Mouse (Mus musculus) testis, adult 2 months (tissue): ENCODE measurements around the gene Vps33b. TPM values are rescaled to one million over a fixed set of nuclear protein-coding genes. Genes with fewer than 3 reads are reported as not detected.

Source experiments
- H3K27ac ChIP-seq: fragments of 200-500 bp; 2 replicates; pipeline ENCODE4 v1.5.1; 2012; ENCODE audit warnings: low read depth, low read length; ENCODE audit not compliant: control insufficient read depth, insufficient read depth
- H3K27me3 ChIP-seq: fragments of 200-500 bp; 2 replicates; pipeline ENCODE4 v1.6.1; 2012; ENCODE audit warnings: mild to moderate bottlenecking, low read length, moderate library complexity; ENCODE audit not compliant: control insufficient read depth, insufficient read depth
- H3K36me3 ChIP-seq: fragments of 200-500 bp; 2 replicates; pipeline ENCODE4 v1.6.1; 2012; ENCODE audit warnings: mild to moderate bottlenecking, low read length; ENCODE audit not compliant: control insufficient read depth, insufficient read depth
- H3K4me1 ChIP-seq: fragments of 200-500 bp; 2 replicates; pipeline ENCODE4 v1.6.1; 2012; ENCODE audit warnings: low read length; ENCODE audit not compliant: control insufficient read depth, insufficient read depth
- H3K4me3 ChIP-seq: fragments of 200-500 bp; 2 replicates; pipeline ENCODE4 v1.5.1; 2012; ENCODE audit warnings: low read depth, mild to moderate bottlenecking, low read length, moderate library complexity, mixed read lengths; ENCODE audit not compliant: control insufficient read depth
- CTCF ChIP-seq: fragments of 200-500 bp; IDR thresholded peaks from 2 replicates; pipeline ENCODE4 v1.5.1; 2012; ENCODE audit warnings: low read depth, mild to moderate bottlenecking, inconsistent platforms, low read length, moderate library complexity; ENCODE audit not compliant: control insufficient read depth, insufficient read depth, insufficient replicate concordance
- POLR2A ChIP-seq: fragments of 200-500 bp; IDR thresholded peaks from 2 replicates; pipeline ENCODE4 v1.6.1; 2012; ENCODE audit warnings: low read depth, mild to moderate bottlenecking, inconsistent platforms, low read length, moderate library complexity; ENCODE audit not compliant: control insufficient read depth
- polyA plus RNA-seq: library from polyadenylated mRNA; depleted of rRNA; stranded (reverse); fragments of >200 nt; gene quantifications from 2 replicates; pipeline ENCODE4 v1.2.3, GENCODE M21; 2012; rRNA removed

Gene Vps33b
- 8.7 and 9.4 TPM in 2 replicates for polyA plus RNA-seq

- TF ChIP-seq CTCF (no peak), POLR2A (peak; percentile 63)
- H3K36me3 ChIP-seq: peaks cover 2% of the 10 kb centered on the region; the same call in 1 of the 2 replicates
- H3K27me3 ChIP-seq: no peaks in the 10 kb centered on the region
- peak within 1 kb of the TSS; percentile 96 for H3K4me3 ChIP-seq
- peaks cover 6% of the 10 kb centered on the region; the same call in 1 of the 2 replicates for H3K4me1 ChIP-seq
- H3K27ac ChIP-seq: peak within 1 kb of the TSS; percentile 76
Observed at GRCm38 (mm10) chr7:80268897-80269750, at the start of gene Vps33b. Gene Vps33b (plus strand): TSS chr7:80269649.

- Histone ChIP-seq H3K4me3 (no peak overlapping the region), H3K27me3 (no peaks in the 10 kb centered on the region), H3K36me3 (peaks cover 3% of the 10 kb centered on the region), H3K4me1 (no peaks in the 10 kb centered on the region), H3K27ac (no peak overlapping the region)
- TF ChIP-seq POLR2A: no peak
- TF ChIP-seq CTCF: no peak
Observed at GRCm38 (mm10) chr7:80220237-80220797, 49.1 kb upstream of the Vps33b start.

- Histone ChIP-seq H3K4me3 (no peak overlapping the region), H3K27me3 (no peaks in the 10 kb centered on the region), H3K27ac (no peak overlapping the region), H3K4me1 (no peaks in the 10 kb centered on the region), H3K36me3 (peaks cover 4% of the 10 kb centered on the region)
- TF ChIP-seq POLR2A (no peak), CTCF (no peak)
Observed at GRCm38 (mm10) chr7:80221179-80221750, 48.2 kb upstream of the Vps33b start.

- Histone ChIP-seq H3K36me3 (peaks cover 1% of the 10 kb centered on the region; the same call in 1 of the 2 replicates), H3K27ac (no peak overlapping the region), H3K4me1 (peaks cover 4% of the 10 kb centered on the region), H3K27me3 (no peaks in the 10 kb centered on the region), H3K4me3 (peak overlapping the region; percentile 71)
- TF ChIP-seq CTCF: peak; percentile 42; the same call in 1 of the 2 replicates
- TF ChIP-seq POLR2A: no peak
Observed at GRCm38 (mm10) chr7:80227065-80227464, 42.4 kb upstream of the Vps33b start.

- Histone ChIP-seq H3K27me3 (no peaks in the 10 kb centered on the region), H3K36me3 (peaks cover 1% of the 10 kb centered on the region; the same call in 1 of the 2 replicates), H3K4me3 (no peak overlapping the region), H3K27ac (no peak overlapping the region), H3K4me1 (peaks cover 8% of the 10 kb centered on the region)
- TF ChIP-seq POLR2A (no peak), CTCF (no peak)
Observed at GRCm38 (mm10) chr7:80230196-80230595, 39.3 kb upstream of the Vps33b start.

GRCm38 (mm10) chr7:80231971-80232488, 37.4 kb upstream of the Vps33b start:
- no peaks in the 10 kb centered on the region for H3K27me3 ChIP-seq
- H3K4me1 ChIP-seq: peaks cover 8% of the 10 kb centered on the region
- H3K27ac ChIP-seq: peak overlapping the region; percentile 89
- no peaks in the 10 kb centered on the region; the same call in 1 of the 2 replicates for H3K36me3 ChIP-seq
- no peak for TF ChIP-seq POLR2A
- TF ChIP-seq CTCF: no peak
- H3K4me3 ChIP-seq: peak overlapping the region; percentile 97

GRCm38 (mm10) chr7:80232489-80233029, 36.9 kb upstream of the Vps33b start, which contains the start of the genes Cib1 and Gdpgp1:
Gene Cib1 (minus strand): TSS chr7:80232813.
Gene Gdpgp1 (plus strand): TSS chr7:80232865.
- Histone ChIP-seq H3K27me3 (no peaks in the 10 kb centered on the region), H3K4me1 (peaks cover 8% of the 10 kb centered on the region), H3K27ac (peak within 1 kb of the TSS; percentile 89), H3K4me3 (peak within 1 kb of the TSS; percentile 97), H3K36me3 (no peaks in the 10 kb centered on the region; the same call in 1 of the 2 replicates)
- no peak; the same call in 1 of the 2 replicates for TF ChIP-seq POLR2A
- TF ChIP-seq CTCF: no peak
